Mouse (Mus musculus) heart, adult 2 months (tissue): ENCODE results near the gene Pym1.

Source experiments
- CTCF ChIP-seq: fragments of 200-600 bp; IDR thresholded peaks from 2 replicates; pipeline ENCODE4 v1.8.1; 2022; ENCODE audit warnings: antibody characterized with exemption, mild to moderate bottlenecking, moderate library complexity
- EP300 ChIP-seq: fragments of 200-500 bp; IDR thresholded peaks from 2 replicates; pipeline ENCODE4 v1.6.1; 2011; ENCODE audit warnings: low read depth, low read length, control low read depth; ENCODE audit not compliant: insufficient read depth
- POLR2A ChIP-seq: fragments of 200-500 bp; IDR thresholded peaks from 2 replicates; pipeline ENCODE4 v1.6.1; 2011; ENCODE audit warnings: mild to moderate bottlenecking, low read depth, low read length, control low read depth; ENCODE audit not compliant: insufficient read depth

DNA sequence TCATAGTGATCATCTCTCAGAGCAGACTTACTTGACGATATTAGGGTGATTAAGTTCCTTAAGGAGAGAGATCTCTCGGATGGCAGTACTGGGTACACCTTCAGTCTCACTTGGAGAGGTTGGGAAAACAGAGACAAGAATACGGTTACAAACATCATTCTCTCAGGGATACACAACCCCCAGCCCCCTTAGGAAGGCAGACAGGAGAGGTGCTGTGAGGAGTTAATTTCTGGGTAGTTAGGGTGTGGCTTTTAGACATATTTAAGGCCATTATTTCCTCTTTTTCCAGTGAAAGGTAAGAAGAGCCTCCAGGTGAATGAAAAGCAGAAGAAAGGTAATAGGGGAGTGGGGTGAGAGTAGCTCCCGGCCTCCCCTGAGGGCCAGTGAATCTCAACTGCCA, 43.8 kb upstream of the Pym1 start, which contains the start of gene Pmel:
- TF ChIP-seq EP300, result no peak
- TF ChIP-seq CTCF, result no peak
- no peak for TF ChIP-seq POLR2A
